Mouse (Mus musculus) retina, adult 2 months (tissue): ENCODE data around the gene Gm17268.

ENCODE experiments used
- DNase-seq: peaks from one replicate; pipeline ENCODE4 v3.0.0-alpha.2; 2012; ENCODE audit warnings: low read depth, low spot score

The Gm17268 gene

GRCm38 (mm10) chr11:82032136-82032535 lies 6.2 kb downstream of the Gm17268 start:
- DNase-seq: no peak

- no peak for DNase-seq
These were observed 8.2 kb downstream of the Gm17268 start for GRCm38 (mm10) chr11:82030171-82030570.

- no peak for DNase-seq
These were observed 14.6 kb downstream of the Gm17268 start for GRCm38 (mm10) chr11:82023769-82024168.

- no peak for DNase-seq
These were observed 15.8 kb downstream of the Gm17268 start for GRCm38 (mm10) chr11:82022504-82023056.

- no peak for DNase-seq
These were observed 17.0 kb downstream of the Gm17268 start for GRCm38 (mm10) chr11:82021406-82021805.

GRCm38 (mm10) chr11:82019793-82020192 lies 18.6 kb downstream of the Gm17268 start:
- no peak for DNase-seq

- no peak for DNase-seq
These were observed 19.0 kb downstream of the Gm17268 start for GRCm38 (mm10) chr11:82019389-82019788.

- DNase-seq: no peak
These were observed 22.1 kb downstream of the Gm17268 start for GRCm38 (mm10) chr11:82016181-82016780.

- no peak for DNase-seq
These were observed 23.3 kb downstream of the Gm17268 start for GRCm38 (mm10) chr11:82015066-82015465.

GRCm38 (mm10) chr11:82013756-82014155 lies 24.6 kb downstream of the Gm17268 start:
- no peak for DNase-seq

GRCm38 (mm10) chr11:82011411-82012193 lies 26.8 kb downstream of the Gm17268 start:
- no peak for DNase-seq

- DNase-seq: no peak
These were observed 28.2 kb downstream of the Gm17268 start for GRCm38 (mm10) chr11:82010115-82010514.

GRCm38 (mm10) chr11:82006796-82007423 lies 31.5 kb downstream of the Gm17268 start:
- no peak for DNase-seq

GRCm38 (mm10) chr11:82004810-82005209 lies 33.6 kb downstream of the Gm17268 start:
- DNase-seq: no peak

- no peak for DNase-seq
These were observed 37.8 kb downstream of the Gm17268 start for GRCm38 (mm10) chr11:82000581-82000980.

GRCm38 (mm10) chr11:81999469-81999868 lies 38.9 kb downstream of the Gm17268 start:
- DNase-seq: no peak

GRCm38 (mm10) chr11:81998646-81999045 lies 39.7 kb downstream of the Gm17268 start:
- no peak for DNase-seq

- DNase-seq: no peak
These were observed 41.3 kb downstream of the Gm17268 start for GRCm38 (mm10) chr11:81997085-81997484.

- DNase-seq: peak; percentile 28
These were observed 42.1 kb downstream of the Gm17268 start for GRCm38 (mm10) chr11:81996172-81996841.

GRCm38 (mm10) chr11:81983146-81983545 lies 55.2 kb downstream of the Gm17268 start:
- DNase-seq: peak; percentile 37

- DNase-seq: no peak
These were observed 56.2 kb downstream of the Gm17268 start for GRCm38 (mm10) chr11:81982191-81982590.
